Mouse (Mus musculus) G1E-ER4 (cell line): ENCODE measurements around the gene Gmeb2. TPM values are rescaled to one million over a fixed set of nuclear protein-coding genes. Genes with fewer than 3 reads are reported as not detected.
"Not testable (repeated sequence)": the region's sequence is repeated elsewhere in the genome, so short reads cannot be mapped to it uniquely, and the experiment has no call there.

Experiments used
- GATA1 ChIP-seq: IDR thresholded peaks from one replicate; pipeline ENCODE4 v1.8.0; 2012; ENCODE audit warnings: low read length, inconsistent platforms
- polyA plus RNA-seq: library from polyadenylated mRNA; stranded (reverse); fragments of >175 nt; gene quantifications from 2 replicates; pipeline ENCODE4 v1.2.3, GENCODE M21; 2012

Gene Gmeb2
- polyA plus RNA-seq, result 10.8 and 19.1 TPM in 2 replicates

DNA sequence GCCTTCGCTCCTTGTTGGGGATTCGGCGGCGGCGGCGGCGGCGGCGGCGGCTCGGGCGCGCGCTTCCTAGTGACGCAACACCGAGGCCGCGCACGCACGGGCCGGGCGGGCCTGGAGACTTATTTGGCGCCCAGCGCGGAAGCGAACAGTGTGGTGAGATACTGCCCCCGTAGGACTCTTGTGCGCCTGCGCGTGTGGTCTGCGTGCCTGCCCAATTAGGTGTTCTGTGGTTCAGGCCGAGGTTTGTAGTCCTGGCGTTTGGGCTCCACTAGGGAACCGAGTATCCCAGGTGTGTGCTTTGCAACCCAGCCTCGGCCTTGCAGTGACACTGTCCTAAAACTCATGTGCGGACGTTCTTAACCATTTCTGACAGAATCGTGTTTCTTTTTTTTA lies at the start of gene Gmeb2:
TSS of gene Gmeb2 (minus strand) at position 78 of the 393 bp plus-strand sequence.
- not testable (repeated sequence) for TF ChIP-seq GATA1

GRCm38 (mm10) chr2:181334023-181334422 lies 46.2 kb upstream of the Gmeb2 start:
- TF ChIP-seq GATA1, result no peak

GRCm38 (mm10) chr2:181332542-181332941 lies 44.7 kb upstream of the Gmeb2 start:
- no peak for TF ChIP-seq GATA1

DNA sequence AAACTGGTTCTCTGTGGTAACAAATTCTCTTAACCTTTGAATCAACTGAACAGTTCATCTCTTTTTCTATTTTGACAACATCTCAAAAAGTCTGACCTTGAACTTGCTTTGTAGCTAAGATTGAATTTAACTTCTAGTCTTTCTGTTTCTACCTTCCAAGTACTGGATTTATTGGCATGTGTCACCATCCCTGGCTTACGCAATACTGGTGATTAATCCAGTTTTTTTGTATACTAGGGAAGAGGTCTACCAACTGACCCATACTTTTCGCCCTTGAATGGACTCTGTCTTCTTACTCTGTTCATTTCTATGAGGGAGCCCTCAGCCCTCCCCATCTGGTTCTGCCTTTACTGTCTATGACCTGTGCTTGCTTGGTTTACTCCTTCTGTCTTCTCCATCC lies 38.3 kb upstream of the Gmeb2 start:
- no peak for TF ChIP-seq GATA1

DNA sequence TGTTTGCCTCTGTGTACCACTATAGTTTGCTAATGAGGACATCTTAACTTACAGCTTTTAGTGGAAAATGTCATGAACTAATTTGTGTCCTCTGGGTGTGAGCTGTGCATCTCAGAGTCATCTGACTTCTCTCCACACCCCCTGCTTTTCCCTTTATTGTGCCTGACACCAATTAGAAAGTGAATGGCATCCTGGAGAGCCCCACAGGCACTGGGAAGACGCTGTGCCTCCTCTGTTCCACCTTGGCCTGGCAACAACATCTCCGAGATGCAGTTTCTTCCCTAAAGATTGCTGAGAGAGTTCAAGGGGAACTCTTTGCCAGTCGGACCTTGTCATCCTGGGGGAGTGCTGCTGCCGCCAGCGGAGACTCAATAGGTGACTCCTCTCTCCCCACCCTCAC lies 34.3 kb upstream of the Gmeb2 start:
- no peak for TF ChIP-seq GATA1

- no peak for TF ChIP-seq GATA1
These were observed 32.3 kb upstream of the Gmeb2 start for GRCm38 (mm10) chr2:181320103-181320499.

DNA sequence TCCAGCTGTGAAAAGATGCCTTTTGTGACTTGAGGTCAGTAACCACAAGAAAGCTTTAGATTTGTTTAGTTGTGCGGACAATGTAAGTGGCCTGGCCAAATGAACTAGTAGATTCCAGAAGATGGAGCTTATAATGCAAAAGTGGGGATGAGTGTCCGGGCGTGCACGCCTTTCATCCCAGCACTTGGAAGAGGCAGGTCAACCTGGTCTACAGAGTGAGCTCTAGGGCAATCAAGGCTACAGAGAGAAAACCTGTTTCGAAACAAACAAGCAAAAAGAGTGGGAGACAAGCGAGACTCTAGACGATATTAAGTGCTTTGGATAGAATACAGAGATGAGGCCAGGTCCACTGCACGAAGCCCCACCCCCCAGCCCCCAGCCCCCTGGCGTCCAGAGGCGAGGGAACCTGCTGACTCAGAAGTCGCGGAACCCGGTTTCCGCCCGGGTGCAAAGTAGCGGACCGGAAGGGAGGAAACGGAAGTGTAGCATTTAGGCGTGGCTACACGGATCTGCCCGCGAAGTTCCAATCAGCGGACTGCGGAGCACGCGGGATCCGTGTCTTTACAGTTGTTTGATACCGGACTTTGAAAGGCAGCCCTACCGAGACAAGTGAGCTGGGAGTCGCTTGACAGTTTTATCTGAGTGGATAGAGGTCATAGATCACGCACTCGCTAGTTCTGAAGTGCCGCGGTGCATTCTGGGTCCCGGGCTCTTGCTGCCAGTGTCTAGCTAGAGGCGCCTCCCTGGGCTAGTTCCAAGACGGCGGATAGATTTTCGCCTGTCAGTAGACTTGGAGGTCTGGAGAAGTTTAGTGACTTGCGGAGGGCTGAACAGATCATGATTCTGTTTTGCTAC lies 31.6 kb upstream of the Gmeb2 start, which contains the start of gene Rtel1:
TSS of gene Rtel1 (plus strand) at position 492 of the 855 bp plus-strand sequence.
- TF ChIP-seq GATA1, result no peak

DNA sequence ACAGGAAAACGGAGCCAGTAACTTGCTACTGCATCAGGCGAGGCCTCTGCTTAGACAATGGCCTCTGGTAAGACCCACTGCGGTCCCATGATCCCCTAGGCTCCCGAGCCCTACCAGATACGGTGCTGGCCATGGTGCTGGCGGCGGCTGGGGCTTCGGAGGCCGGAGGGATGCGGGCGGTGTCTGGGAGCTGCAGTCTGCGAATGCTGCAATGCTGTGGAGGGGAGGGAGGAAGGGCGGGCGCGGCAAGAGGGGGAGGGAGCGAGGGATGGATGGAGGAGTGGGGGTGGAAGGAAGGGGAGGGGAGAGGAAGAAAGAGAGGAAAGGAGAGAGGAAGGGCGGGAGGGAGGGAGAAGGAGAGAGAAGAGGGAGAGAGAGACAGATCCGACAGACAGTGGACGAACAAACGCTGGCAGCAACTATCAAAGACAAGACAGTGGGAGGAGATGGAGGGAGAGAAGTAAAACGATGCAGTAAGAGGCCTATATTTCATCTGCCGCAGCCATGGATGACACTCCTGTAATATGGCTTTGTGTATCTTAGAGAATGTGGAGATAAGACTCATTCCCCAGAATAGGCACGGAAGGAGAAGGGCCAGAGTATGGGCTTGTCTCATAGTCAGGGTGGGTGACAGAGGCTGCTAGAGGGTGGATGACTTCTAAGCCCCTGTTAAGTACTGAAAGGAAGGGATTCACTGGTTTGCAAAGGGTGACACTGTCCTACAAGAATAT lies 26.4 kb upstream of the Gmeb2 start, which contains the start of gene Stmn3:
TSS of gene Stmn3 (minus strand) at position 421 of the 731 bp plus-strand sequence.
- no peak for TF ChIP-seq GATA1

DNA sequence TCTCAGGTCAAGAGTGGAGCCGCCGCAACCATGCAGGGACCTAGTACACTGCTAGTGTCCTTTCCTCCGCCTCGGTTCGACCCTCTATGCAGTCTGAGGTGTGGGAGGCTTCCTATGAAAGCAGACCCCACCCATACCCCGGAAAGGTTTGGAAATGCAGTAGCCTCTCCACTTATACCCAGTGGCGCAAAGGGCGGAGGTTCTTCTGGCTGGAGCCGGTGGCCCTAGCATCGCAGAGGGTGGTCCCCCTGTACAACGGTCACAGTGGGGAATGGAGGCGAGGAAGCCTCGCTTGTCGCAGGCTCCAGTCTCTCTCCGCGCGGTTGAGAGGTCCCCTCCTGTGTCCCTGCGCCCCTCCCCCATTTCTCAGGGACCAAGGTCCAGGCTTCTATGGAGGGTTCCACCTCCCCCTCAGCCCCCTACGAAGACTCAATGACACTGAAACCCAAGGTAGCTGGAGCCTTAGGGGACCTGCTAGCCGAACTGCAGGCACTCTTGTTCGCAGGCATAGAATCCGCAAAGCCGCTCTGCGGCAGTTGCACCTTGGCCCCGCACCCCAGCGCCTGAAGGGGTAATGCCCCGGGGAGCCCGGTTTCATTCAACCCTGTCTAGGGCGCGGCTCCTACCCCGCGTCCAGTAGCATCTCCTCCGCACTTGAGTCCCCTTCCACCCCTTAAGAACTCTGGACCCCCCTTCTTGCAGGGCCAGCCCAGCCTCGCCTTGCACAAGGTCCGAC lies 25.7 kb upstream of the Gmeb2 start:
- no peak for TF ChIP-seq GATA1

DNA sequence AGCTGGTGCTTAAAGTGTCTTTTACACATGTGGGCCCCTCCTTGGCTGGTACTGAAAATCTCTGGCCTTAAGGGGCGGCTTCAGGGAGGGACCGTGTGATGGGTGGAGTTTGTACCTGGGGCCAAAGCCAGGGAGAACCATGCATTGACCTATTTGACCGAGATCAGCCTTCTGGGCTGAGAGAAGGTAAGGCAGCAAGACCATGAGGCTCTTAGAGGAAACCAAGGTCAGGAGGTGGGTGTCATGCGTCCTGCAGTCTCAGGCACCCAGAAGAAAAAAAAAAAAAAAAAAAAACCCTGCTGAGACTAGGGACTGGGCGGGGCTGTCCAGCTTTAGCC lies 25.1 kb upstream of the Gmeb2 start:
- no peak for TF ChIP-seq GATA1

DNA sequence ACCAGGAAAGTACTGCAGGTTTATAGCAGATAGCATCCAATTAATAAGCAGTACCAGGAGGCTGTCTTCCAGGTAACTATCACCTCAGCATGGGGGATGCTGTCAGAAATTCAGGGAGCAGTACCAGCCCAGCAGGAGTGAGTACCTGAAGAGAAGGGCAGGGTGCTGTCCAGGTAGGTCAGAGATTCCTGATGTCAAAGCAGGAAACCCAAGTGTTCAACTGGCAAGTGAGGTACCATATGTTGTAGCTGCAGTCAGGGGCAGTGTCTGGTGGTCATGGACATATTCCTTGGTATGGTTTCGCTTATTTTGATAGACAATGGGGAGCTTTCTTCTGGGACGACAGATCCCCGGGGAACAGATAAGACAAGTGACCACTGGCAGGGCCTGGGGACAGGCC lies 24.6 kb upstream of the Gmeb2 start:
- no peak for TF ChIP-seq GATA1

DNA sequence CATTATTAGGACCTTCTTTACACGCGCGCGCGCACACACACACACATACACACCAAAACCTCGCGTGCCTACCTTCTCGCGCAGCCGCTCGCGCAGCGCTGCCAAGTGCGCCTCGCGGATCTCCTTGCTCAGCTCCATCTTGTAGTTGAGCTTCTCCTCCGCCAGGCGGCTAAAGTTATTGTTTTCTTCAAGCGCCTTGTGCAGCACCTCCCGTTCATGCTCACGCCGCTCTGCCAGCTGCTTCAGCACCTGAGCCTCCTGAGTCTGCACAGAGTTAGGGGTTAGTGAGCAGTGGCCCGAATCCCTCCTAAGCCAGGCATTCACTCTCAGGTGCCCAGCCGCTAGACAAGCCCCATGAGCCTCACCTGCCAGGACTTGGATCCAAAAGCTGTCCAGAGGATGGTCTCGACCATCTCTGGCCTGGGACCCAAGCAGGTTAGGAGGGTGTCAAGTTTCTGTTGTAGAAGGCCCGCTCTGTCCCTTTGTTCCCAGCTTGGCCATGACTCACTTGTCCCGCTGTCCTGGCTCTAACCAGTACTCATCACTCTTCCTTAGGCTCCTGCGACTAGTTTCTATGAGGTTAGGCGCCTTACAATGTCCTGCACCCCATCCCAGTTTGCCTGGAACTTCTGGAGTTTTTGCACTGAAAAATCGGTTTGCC lies 19.4 kb upstream of the Gmeb2 start:
- TF ChIP-seq GATA1, result no peak

GRCm38 (mm10) chr2:181304944-181305343 lies 17.1 kb upstream of the Gmeb2 start:
- TF ChIP-seq GATA1, result no peak

DNA sequence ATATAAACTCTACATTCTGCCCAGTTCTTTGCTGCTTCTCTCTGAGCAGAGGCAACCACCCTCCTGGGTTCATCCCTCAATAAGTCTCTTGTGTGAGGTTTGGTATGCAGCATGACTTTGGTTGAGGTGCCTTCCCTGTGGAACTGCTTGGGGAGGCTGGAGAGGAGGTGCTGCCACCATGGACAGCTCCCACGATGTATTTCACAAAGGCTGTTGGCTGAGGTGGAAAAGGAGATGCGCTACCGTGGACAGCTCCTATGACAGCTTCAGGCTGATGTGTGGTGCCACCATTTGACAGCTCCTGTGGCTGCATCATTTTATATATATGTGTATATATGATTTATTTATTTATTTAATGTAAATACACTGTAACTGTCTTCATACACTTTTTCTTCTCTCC lies 14.2 kb upstream of the Gmeb2 start:
- TF ChIP-seq GATA1, result no peak

DNA sequence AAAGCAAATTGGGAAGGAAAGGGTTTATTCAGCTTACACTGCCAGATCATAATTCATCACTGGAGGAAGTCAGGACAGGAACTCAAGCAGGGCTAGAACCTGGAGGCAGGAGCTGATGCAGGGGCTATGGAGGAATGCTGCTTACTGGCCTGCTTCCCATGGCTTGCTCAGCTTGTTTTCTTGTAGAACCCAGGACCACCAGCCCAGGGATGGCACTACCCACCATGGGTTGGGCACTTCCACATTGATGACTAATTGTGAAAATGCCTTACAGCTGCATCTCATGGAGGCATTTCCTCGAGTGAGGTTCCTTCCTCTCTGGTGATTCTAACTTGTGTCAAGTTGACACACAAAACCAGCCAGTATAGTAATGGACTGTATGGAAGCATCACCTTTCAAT lies 3.1 kb upstream of the Gmeb2 start:
- TF ChIP-seq GATA1, result no peak
